8 mouse cellular contexts compared by ENCODE assay signal in the genomic region with DNA sequence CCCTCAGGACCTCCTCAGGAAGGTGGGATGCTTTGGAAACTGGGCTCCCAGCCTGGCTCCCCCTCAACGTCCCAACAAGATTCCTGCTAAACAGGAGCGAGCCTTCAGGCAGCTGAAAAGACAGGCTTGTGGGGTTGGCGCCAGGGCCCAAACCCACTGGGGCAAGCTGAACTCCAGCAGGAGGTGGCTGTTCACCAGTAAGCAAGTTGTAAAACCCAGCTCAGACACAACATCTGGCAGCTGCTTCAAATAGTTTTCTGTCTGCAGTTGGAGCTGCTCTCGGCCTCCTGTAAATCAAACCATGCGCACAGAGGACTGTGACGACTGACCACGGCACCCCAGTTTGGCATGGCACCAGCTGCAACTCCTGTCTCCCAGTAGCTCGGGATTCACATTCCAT.
DNase-seq lines count a peak whose midpoint lies in the region; ATAC-seq and TF ChIP-seq lines count a peak whose summit lies in the region.

No protein-coding gene starts in this region.

- H3K4me2 ChIP-seq in heart, postnatal 0 days (ENCODE audit: low read depth, low read length) = no peak overlapping the region

- TF ChIP-seq EP300 in heart, postnatal 0 days (IDR thresholded peaks at IDR 0.05; ENCODE audit: low read depth) = no peak

- peak; percentile 55 to 70 for DNase-seq in adrenal gland, adult (ENCODE audit: inconsistent age in 2 of 2, low spot score in 1 of 2)
- DNase-seq in adrenal gland, adult 18-20 months (ENCODE audit: low spot score in 2 of 2) = no peak
- DNase-seq in embryonic facial prominence, embryonic 10.5 days (ENCODE audit: low spot score) = peak; percentile 38
- DNase-seq in heart, postnatal 0 days (ENCODE audit: low spot score) = peak; percentile 31
- DNase-seq in kidney, postnatal 36 days = peak; percentile 54 to 57
- DNase-seq in testis, postnatal 10 days (ENCODE audit: low spot score) = peak; percentile 69
- no peak for DNase-seq in thymus, postnatal 10 days (ENCODE audit: low spot score in 2 of 2)
- DNase-seq in B cell, adult 2 months = no peak

- H3K9me3 ChIP-seq in embryonic facial prominence, embryonic 10.5 days = no peaks in the 10 kb centered on the region
- no peaks in the 10 kb centered on the region for H3K9me3 ChIP-seq in heart, postnatal 0 days (replicated peaks; ENCODE audit: control insufficient read depth, low read length)

- no peak; the same call in 1 of the 2 replicates for ATAC-seq in heart, postnatal 0 days (ENCODE audit: insufficient read depth, low read depth)

- WGBS in embryonic facial prominence, embryonic 10.5 days = 60% methylated on average over 8 of the region's 8 CpGs
- 36% methylated on average over 8 of the region's 8 CpGs for WGBS in heart, postnatal 0 days

- peak overlapping the region; percentile 88 for H3K27ac ChIP-seq in embryonic facial prominence, embryonic 10.5 days (replicated peaks)
- H3K27ac ChIP-seq in heart, postnatal 0 days (ENCODE audit: low read depth) = peak overlapping the region; percentile 61

- H3K4me3 ChIP-seq in embryonic facial prominence, embryonic 10.5 days = no peak overlapping the region
- H3K4me3 ChIP-seq in heart, postnatal 0 days (ENCODE audit: low read depth, low read length) = no peak overlapping the region

- TF ChIP-seq CTCF in heart, postnatal 0 days (IDR thresholded peaks at IDR 0.05; ENCODE audit: low read depth) = no peak

- peaks cover 4% of the 10 kb centered on the region; the same call in 1 of the 2 replicates for H3K27me3 ChIP-seq in embryonic facial prominence, embryonic 10.5 days (replicated peaks; ENCODE audit: low read depth, poor library complexity, severe bottlenecking)
- H3K27me3 ChIP-seq in heart, postnatal 0 days (ENCODE audit: control insufficient read depth, insufficient read depth, low read length) = no peaks in the 10 kb centered on the region

- H3K9ac ChIP-seq in heart, postnatal 0 days (replicated peaks; ENCODE audit: low read depth, low read length) = no peak overlapping the region

- peaks cover 87% of the 10 kb centered on the region for H3K4me1 ChIP-seq in embryonic facial prominence, embryonic 10.5 days
- H3K4me1 ChIP-seq in heart, postnatal 0 days (ENCODE audit: control insufficient read depth, insufficient read depth) = peaks cover 46% of the 10 kb centered on the region

- no peaks in the 10 kb centered on the region for H3K36me3 ChIP-seq in embryonic facial prominence, embryonic 10.5 days (replicated peaks)
- H3K36me3 ChIP-seq in heart, postnatal 0 days (replicated peaks; ENCODE audit: control insufficient read depth, insufficient read depth, low read length) = no peaks in the 10 kb centered on the region

Comparison
In these comparisons a context has a peak if more than half of its experiments do, and no peak if none do; other contexts are left out.
1. DNase-seq: peak in adrenal gland, adult (2 of 2), embryonic facial prominence, embryonic 10.5 days (single experiment), heart, postnatal 0 days (single experiment), kidney, postnatal 36 days (2 of 2) and testis, postnatal 10 days (single experiment); none in adrenal gland, adult 18-20 months (0 of 2), thymus, postnatal 10 days (0 of 2) and B cell, adult 2 months (0 of 2).